Mouse (Mus musculus) embryonic facial prominence, embryonic 14.5 days (tissue): Measurements from ENCODE around the gene Pid1. TPM values are rescaled to one million over a fixed set of nuclear protein-coding genes. Genes with fewer than 3 reads are reported as not detected.

Source experiments
- ATAC-seq: fragments of 200-750 bp; cut with Nextera tagmentation; 2 replicates; pipeline ENCODE4 v1.8.0; 2017; ENCODE audit warnings: low read depth, moderate number of reproducible peaks, moderate TSS enrichment
- DNase-seq: peaks from one replicate; pipeline ENCODE4 v3.0.0-alpha.2; 2015; ENCODE audit warnings: low spot score
- H3K27ac ChIP-seq: fragments of 300-500 bp; sonication (generic); replicated peaks from 2 replicates; pipeline ENCODE4 v1.5.1; 2014; ENCODE audit warnings: low read depth, mild to moderate bottlenecking, low read length, moderate library complexity
- H3K27me3 ChIP-seq: fragments of 300-500 bp; sonication (generic); replicated peaks from 2 replicates; pipeline ENCODE4 v1.6.1; 2014; ENCODE audit warnings: low read length; ENCODE audit not compliant: control insufficient read depth, insufficient read depth
- H3K36me3 ChIP-seq: fragments of 300-500 bp; sonication (generic); 2 replicates; pipeline ENCODE4 v1.6.1; 2014; ENCODE audit warnings: low read length, mixed read lengths; ENCODE audit not compliant: control insufficient read depth, insufficient read depth
- H3K4me1 ChIP-seq: fragments of 300-500 bp; sonication (generic); 2 replicates; pipeline ENCODE4 v1.6.1; 2014; ENCODE audit warnings: antibody characterized with exemption, low read length; ENCODE audit not compliant: control insufficient read depth, insufficient read depth
- H3K4me2 ChIP-seq: fragments of 300-500 bp; sonication (generic); 2 replicates; pipeline ENCODE4 v1.6.1; 2014; ENCODE audit warnings: low read depth, mild to moderate bottlenecking, low read length, moderate library complexity, mixed read lengths
- H3K4me3 ChIP-seq: fragments of 300-500 bp; sonication (generic); 2 replicates; pipeline ENCODE4 v1.5.1; 2014; ENCODE audit warnings: low read depth, mild to moderate bottlenecking, low read length
- H3K9ac ChIP-seq: fragments of 300-500 bp; sonication (generic); 2 replicates; pipeline ENCODE4 v1.6.1; 2014; ENCODE audit warnings: low read depth, mild to moderate bottlenecking, low read length, moderate library complexity, mixed read lengths
- H3K9me3 ChIP-seq: fragments of 300-500 bp; sonication (generic); 2 replicates; pipeline ENCODE4 v1.6.1; 2016; ENCODE audit warnings: low read length; ENCODE audit not compliant: control insufficient read depth
- WGBS: fragments of 180-500 bp; shearing (Covaris S2); extraction: QIAGEN DNeasy Blood & Tissue Kit; methylation state at CpG from one replicate; pipeline ENCODE4 v1.1.7; 2014; 5-methylcytosine and 5-hydroxymethylcytosine counted together
- microRNA-seq: library from miRNA; unstranded; fragments of <30 nt; microRNA quantifications from one replicate; pipeline ENCODE4, GENCODE M21; 2016; ENCODE audit warnings: borderline number of aligned reads
- polyA plus RNA-seq: library from polyadenylated mRNA; unstranded; fragments of >200 nt; fragmentation: Nextera tagmentation; extraction: Ambion mirVana; gene quantifications from 2 replicates; pipeline ENCODE4 v1.2.1, GENCODE M21; 2014

Pid1 gene
- polyA plus RNA-seq, 1 experiment from 2014 or later, result 38.8 TPM

DNA sequence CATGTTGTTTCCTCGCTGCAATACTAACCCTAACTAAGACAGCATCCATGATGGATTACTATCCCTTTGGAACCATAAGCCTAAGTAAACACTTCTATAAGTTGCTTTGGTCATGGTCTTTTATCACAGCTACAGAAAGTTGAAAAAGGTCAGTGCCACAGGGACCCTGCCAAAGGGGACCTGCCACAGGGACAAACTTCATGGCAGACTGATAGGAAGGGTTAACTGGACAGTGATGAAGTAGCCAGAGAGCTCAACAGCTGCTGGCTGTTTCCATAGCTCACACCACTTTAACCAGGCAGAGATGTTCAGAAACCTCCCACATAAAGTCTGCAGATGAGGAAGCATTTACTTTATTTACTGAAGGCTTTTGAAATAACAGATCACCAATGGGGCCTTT lies 287.0 kb downstream of the Pid1 start:
- WGBS, result 74% methylated on average over 1 of the region's 1 CpGs
- no peaks in the 10 kb centered on the region for H3K4me1 ChIP-seq
- ATAC-seq, result no peak

DNA sequence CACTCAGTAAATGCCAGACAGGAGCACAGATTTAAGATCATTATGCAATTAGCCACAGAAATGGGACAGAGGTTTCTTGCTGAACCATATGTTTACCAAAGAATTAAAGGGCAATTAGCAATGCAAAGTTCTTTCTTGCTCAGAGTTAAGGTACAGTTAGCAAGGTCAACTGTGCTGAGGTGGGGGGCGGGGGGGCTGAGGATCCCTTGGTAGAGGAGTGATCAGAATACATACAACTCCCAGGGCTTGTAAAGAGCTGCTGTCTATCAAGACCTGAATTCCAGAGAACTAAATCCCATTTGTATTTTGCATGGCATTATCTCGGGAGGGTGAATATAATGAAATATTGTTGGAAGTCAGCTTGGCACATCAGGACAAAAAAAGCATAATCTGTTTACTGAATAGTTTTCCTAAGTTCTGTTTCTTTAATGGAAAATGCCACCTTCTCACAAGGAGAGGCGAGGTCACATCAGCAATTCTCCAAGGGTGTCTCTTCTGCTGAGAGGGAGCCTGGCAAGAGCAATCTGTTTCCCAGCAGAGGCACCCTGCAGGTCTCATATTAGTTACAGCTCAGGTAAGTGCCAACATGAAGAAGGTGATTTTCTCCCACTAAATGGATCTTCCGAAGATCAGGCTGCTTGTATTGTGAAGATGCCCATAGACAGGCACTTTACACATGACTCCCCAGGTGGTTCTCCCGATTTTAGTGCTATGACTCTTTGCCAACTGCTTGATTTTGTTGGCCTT lies 306.9 kb downstream of the Pid1 start:
- no peaks in the 10 kb centered on the region for H3K36me3 ChIP-seq
- no peaks in the 10 kb centered on the region for H3K9me3 ChIP-seq
- H3K4me2 ChIP-seq, result no peak overlapping the region
- H3K27ac ChIP-seq, result no peak overlapping the region
- no peak overlapping the region for H3K9ac ChIP-seq
- no peak overlapping the region for H3K4me3 ChIP-seq
- no peak for ATAC-seq
- DNase-seq, result no peak
- 65% methylated on average over 5 of the region's 5 CpGs for WGBS
- no peaks in the 10 kb centered on the region for H3K27me3 ChIP-seq
- H3K4me1 ChIP-seq, result no peaks in the 10 kb centered on the region

More for the DNA sequence above, 287.0 kb downstream of the Pid1 start:
- DNase-seq, result no peak
- H3K9me3 ChIP-seq, result no peaks in the 10 kb centered on the region
- no peak overlapping the region for H3K4me2 ChIP-seq
- no peaks in the 10 kb centered on the region for H3K27me3 ChIP-seq
- H3K4me3 ChIP-seq, result no peak overlapping the region
- no peak overlapping the region for H3K9ac ChIP-seq
- no peaks in the 10 kb centered on the region for H3K36me3 ChIP-seq
- H3K27ac ChIP-seq, result no peak overlapping the region

DNA sequence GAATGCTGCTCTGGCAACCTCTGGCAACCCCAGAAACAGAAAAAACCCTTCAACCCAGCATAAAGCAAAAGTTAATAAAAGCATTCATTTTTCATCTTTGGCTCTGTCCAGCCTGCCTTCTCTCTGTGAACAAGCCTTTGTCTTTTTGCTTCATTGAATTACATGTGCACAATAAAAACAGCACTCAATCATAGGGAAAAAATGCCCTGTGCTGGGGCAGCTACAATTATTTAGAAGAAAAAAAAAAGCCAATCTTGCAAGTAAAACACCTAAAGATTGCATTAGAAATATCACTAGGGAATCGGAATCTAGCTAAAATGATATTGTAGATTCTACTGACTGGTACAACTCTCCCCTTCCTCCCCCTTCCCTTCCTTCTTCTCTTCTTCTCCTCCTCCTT lies 307.7 kb downstream of the Pid1 start:
- H3K4me1 ChIP-seq, result no peaks in the 10 kb centered on the region
- WGBS, result 57% methylated on average over 1 of the region's 1 CpGs
- H3K27ac ChIP-seq, result no peak overlapping the region
- no peak for DNase-seq
- no peaks in the 10 kb centered on the region for H3K9me3 ChIP-seq
- H3K9ac ChIP-seq, result no peak overlapping the region
- no peak for ATAC-seq
- no peak overlapping the region for H3K4me2 ChIP-seq
- no peak overlapping the region for H3K4me3 ChIP-seq
- no peaks in the 10 kb centered on the region for H3K36me3 ChIP-seq
- no peaks in the 10 kb centered on the region for H3K27me3 ChIP-seq

DNA sequence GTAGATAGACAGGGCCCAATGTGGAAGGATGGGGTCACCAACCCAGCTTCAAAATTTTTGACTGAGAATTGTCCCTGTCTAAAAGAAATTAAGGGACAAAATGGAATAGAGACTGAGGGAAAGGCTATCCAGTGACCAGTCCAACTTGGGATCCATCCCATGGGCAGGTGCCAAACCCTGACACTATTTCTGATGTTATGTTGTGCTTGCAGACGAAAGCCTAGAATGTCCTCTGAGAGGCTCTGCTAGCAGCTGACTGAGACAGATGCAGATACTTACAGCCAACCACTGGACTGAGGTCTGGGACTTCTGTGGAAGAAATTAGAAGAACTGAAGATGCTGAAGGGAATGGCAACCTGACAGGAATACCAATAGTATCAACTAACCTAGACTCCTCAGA lies 338.2 kb downstream of the Pid1 start:
- ATAC-seq (no peak), DNase-seq (no peak)
- no peaks in the 10 kb centered on the region for H3K27me3 ChIP-seq
- no peak overlapping the region for H3K4me3 ChIP-seq
- WGBS, result 67% methylated on average over 1 of the region's 1 CpGs
- no peak overlapping the region for H3K27ac ChIP-seq
- H3K4me1 ChIP-seq, result no peaks in the 10 kb centered on the region
- H3K9me3 ChIP-seq, result no peaks in the 10 kb centered on the region
- H3K4me2 ChIP-seq, result no peak overlapping the region
- H3K9ac ChIP-seq, result no peak overlapping the region
- H3K36me3 ChIP-seq, result no peaks in the 10 kb centered on the region

DNA sequence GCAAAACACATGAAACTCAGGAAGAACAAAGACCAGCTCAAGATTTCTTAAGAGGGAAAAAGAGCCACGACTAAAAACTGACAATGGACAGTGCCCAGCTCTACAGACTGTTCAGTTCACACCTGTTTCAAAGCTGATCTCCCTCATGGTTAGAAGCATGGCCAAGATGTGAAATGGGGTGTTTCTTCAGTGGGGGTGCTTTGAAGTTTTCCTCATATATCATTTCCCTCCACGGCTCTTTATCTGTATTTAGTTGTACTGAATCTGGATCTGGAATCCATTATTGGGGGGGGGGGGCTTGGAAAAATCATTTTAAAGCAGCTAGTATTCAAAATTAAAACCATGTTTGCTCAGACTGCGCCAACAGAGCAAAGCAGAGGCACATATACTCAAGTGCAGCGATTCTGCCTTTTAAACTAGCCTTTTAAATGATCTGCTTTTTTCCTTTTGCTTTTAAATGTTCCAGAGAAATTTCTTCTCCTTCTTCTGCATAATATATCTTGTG lies 351.1 kb downstream of the Pid1 start:
- DNase-seq, result peak; percentile 74
- Histone ChIP-seq H3K4me1 (0 out of 2 replicates have a peak, but pooled peaks cover 4% of the 10 kb centered on the region), H3K9ac (no peak overlapping the region), H3K4me3 (no peak overlapping the region), H3K36me3 (no peaks in the 10 kb centered on the region), H3K27me3 (no peaks in the 10 kb centered on the region), H3K9me3 (no peaks in the 10 kb centered on the region), H3K4me2 (no peak overlapping the region), H3K27ac (0 out of 2 replicates have a peak overlapping the region, but pooled peaks have one; percentile 15)
- WGBS, result 35% methylated on average over 4 of the region's 4 CpGs
- no peak for ATAC-seq

DNA sequence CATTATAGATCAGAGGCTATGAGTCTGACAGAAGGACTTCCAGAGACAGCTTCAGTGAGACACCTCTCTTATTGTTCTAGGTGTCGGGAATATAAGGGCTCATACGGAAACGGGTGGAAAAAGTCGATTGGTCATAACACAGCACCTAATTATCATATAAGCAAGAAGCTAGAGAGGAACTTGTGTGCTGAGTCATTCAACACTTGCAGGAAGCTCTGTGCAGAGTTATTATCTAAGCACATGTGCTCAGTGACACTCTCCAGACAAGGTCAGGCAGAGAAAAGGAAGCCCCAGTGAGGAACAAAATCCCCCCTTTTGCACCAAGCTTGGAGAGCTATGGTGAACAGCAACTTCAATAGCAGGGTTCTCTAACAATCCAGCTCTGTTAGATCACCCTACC lies 361.4 kb downstream of the Pid1 start:
- Histone ChIP-seq H3K4me2 (no peak overlapping the region), H3K4me3 (no peak overlapping the region), H3K9me3 (no peaks in the 10 kb centered on the region), H3K36me3 (no peaks in the 10 kb centered on the region), H3K27me3 (no peaks in the 10 kb centered on the region), H3K4me1 (no peaks in the 10 kb centered on the region), H3K9ac (no peak overlapping the region), H3K27ac (no peak overlapping the region)
- no peak for ATAC-seq
- WGBS, result 82% methylated on average over 4 of the region's 4 CpGs
- DNase-seq, result no peak

Small RNA genes lying within 50 kb of the gene (microRNA-seq; reads per million reads assigned to microRNA genes)
- not detected for gene Mir6353
